Mouse (Mus musculus): Measurements from ENCODE around the gene Mcam. TPM values are rescaled to one million over a fixed set of nuclear protein-coding genes. Genes with fewer than 3 reads are reported as not detected.

Gene Mcam
- polyA plus RNA-seq, 1 experiment from 2014 or later = 12.0 TPM

Other genes with a start within 250 kb of the Mcam start
- not detected in 2 replicates for gene Thy1, start 91.1 kb upstream of the Mcam start, polyA plus RNA-seq (2016; fragmentation: Nextera tagmentation; extraction: Ambion mirVana)
- 11.3 and 16.5 TPM in 2 replicates for gene Usp2, start 67.4 kb upstream of the Mcam start, polyA plus RNA-seq (2016; fragmentation: Nextera tagmentation; extraction: Ambion mirVana)
- gene Mfrp, start 32.7 kb upstream of the Mcam start, polyA plus RNA-seq (2016; fragmentation: Nextera tagmentation; extraction: Ambion mirVana) = 0.07 and 0.17 TPM in 2 replicates
- gene C1qtnf5, start 27.2 kb upstream of the Mcam start, polyA plus RNA-seq (2016; fragmentation: Nextera tagmentation; extraction: Ambion mirVana) = 0.29 and 0.93 TPM in 2 replicates
- 0.35 and 0.63 TPM in 2 replicates for gene Gm49380, start 21.0 kb upstream of the Mcam start, polyA plus RNA-seq (2016; fragmentation: Nextera tagmentation; extraction: Ambion mirVana)
- 81.3 and 81.5 TPM in 2 replicates for gene Rnf26, start 21.0 kb upstream of the Mcam start, polyA plus RNA-seq (2016; fragmentation: Nextera tagmentation; extraction: Ambion mirVana)
- gene Cbl, start 99.6 kb downstream of the Mcam start, polyA plus RNA-seq (2016; fragmentation: Nextera tagmentation; extraction: Ambion mirVana) = 21.7 and 25.5 TPM in 2 replicates
- gene Ccdc153, start 106.2 kb downstream of the Mcam start, polyA plus RNA-seq (2016; fragmentation: Nextera tagmentation; extraction: Ambion mirVana) = not detected in 2 replicates
- 0.06 TPM in 1 of 2 replicates, not detected in the other for gene Pdzd3, start 117.0 kb downstream of the Mcam start, polyA plus RNA-seq (2016; fragmentation: Nextera tagmentation; extraction: Ambion mirVana)
- 2.6 and 2.9 TPM in 2 replicates for gene Nlrx1, start 134.1 kb downstream of the Mcam start, polyA plus RNA-seq (2016; fragmentation: Nextera tagmentation; extraction: Ambion mirVana)
- 6.4 and 8.6 TPM in 2 replicates for gene Abcg4, start 154.1 kb downstream of the Mcam start, polyA plus RNA-seq (2016; fragmentation: Nextera tagmentation; extraction: Ambion mirVana)
- 29.4 and 35.8 TPM in 2 replicates for gene Hinfp, start 171.2 kb downstream of the Mcam start, polyA plus RNA-seq (2016; fragmentation: Nextera tagmentation; extraction: Ambion mirVana)
- gene C2cd2l, start 185.8 kb downstream of the Mcam start, polyA plus RNA-seq (2016; fragmentation: Nextera tagmentation; extraction: Ambion mirVana) = 8.6 and 10.8 TPM in 2 replicates
- gene Dpagt1, start 191.6 kb downstream of the Mcam start, polyA plus RNA-seq (2016; fragmentation: Nextera tagmentation; extraction: Ambion mirVana) = 45.6 and 47.5 TPM in 2 replicates
- gene H2afx, start 200.2 kb downstream of the Mcam start, polyA plus RNA-seq (2016; fragmentation: Nextera tagmentation; extraction: Ambion mirVana) = 531 and 532 TPM in 2 replicates
- 168 and 189 TPM in 2 replicates for gene Hmbs, start 209.8 kb downstream of the Mcam start, polyA plus RNA-seq (2016; fragmentation: Nextera tagmentation; extraction: Ambion mirVana)
- 33.6 and 35.9 TPM in 2 replicates for gene Vps11, start 227.2 kb downstream of the Mcam start, polyA plus RNA-seq (2016; fragmentation: Nextera tagmentation; extraction: Ambion mirVana)
- gene Hyou1, start 245.0 kb downstream of the Mcam start, polyA plus RNA-seq (2016; fragmentation: Nextera tagmentation; extraction: Ambion mirVana) = 40.2 and 42.1 TPM in 2 replicates

Data from midbrain, embryonic 10.5 days (tissue).